Mouse (Mus musculus): Measurements from ENCODE around the gene Siglecf.

Siglecf gene

DNA sequence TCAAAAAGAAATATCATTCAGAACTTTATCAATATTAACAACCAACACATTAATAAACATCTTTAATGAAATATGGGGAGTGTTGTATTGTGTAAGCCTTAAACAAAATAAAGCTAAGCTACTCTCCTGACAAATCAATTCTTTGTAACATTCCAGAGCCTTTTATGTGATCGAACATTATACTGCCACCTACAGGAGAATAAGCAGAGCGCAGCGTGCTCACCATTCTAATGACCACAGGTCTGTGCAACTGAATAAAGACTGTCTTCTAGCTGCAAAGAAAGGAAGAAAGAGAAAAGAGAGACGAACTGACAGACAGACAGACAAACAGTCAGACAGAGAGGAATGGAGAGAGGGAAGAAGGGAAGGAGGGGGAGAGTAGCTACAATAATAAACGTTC is 27.1 kb downstream of the Siglecf start:
- peak; percentile 12 for DNase-seq (ENCODE audit: low spot score)

DNA sequence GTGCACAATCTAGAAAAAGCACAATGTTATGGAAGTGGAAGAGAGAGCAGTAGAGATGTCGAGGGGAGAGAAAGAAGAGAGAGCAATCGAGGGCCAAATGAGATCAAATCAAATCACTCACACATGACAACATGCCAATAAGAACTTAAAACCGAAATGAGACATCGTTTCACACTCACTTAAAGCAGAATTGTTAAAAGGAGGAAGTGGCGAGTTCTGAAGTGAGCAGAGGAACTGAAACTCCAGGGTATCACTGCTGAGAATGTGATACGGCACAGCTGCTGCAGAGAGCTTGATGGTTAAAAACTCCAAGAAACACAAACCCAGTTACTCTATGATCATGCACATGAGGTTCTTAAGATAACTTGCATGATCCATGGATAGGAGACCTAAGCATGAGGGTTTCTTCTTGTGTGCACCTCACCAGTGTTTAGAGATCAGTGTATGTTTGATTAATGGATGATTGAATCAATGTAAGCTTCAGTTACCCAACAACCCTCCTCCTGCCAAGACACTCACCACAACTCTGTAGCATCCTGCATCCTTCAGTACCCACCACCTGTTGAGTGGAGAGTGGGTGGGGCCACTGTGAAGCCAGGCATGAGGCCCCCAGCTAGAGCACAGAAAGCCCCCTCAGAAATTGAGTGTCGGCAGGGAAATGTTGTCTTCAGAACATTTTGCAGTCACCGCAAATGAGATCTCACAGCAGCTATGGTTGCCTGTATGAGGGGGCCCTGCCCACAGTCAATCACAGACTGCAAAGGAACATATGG is 41.4 kb downstream of the Siglecf start:
- DNase-seq (ENCODE audit: low spot score): no peak

GRCm38 (mm10) chr7:43399501-43399900 is 48.4 kb downstream of the Siglecf start:
- no peak for DNase-seq (ENCODE audit: low spot score)

- DNase-seq (ENCODE audit: low spot score): no peak
Measured at GRCm38 (mm10) chr7:43402718-43403117, 51.6 kb downstream of the Siglecf start.

DNA sequence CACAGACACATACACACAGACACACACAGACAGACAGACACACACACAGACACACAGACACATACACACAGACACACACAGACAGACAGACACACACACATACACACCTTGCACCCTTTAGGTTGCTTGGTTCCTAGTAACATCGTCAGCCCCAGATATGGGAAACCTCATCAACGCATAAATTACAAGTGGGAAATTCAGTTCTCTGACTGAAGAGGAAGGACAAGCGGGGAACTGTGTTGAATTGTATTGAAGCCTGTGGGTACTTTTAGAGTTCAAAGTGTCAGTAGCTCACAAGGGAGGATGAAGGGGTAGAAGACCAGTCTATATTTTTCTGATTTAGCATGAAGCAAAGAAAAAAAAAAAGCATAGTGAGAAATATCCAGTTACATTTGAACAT is 56.4 kb downstream of the Siglecf start:
- no peak for DNase-seq (ENCODE audit: low spot score)

DNA sequence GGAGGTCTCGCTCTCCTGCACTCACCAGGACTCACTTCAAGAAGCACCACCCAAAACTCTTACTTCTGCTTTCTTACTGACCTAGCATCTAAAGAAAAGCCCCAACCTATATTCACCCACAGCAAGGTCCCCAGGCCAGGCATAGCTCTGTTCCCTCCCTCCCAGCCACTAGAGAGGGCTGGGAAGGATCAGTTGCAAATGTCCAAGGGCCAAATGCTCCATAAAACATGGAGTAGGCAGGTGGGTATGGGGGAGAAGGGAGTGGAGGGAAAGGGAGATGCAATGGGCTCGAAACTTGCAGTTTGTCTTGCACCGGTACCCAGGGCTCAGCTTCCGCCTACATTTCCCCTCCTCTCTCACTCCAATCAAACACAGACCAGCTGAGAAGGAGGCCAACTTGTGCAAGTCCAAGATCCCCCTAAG is 57.0 kb downstream of the Siglecf start, which contains the start of gene Siglecg:
TSS of gene Siglecg (plus strand) at position 74 of the 423 bp plus-strand sequence.
- DNase-seq (ENCODE audit: low spot score): no peak

GRCm38 (mm10) chr7:43409084-43409483 is 57.9 kb downstream of the Siglecf start:
- DNase-seq (ENCODE audit: low spot score): no peak

Measured in yolk sac, embryonic 10.5 days (tissue).